ENCODE assay signal across 10 mouse cellular contexts in the genomic region with DNA sequence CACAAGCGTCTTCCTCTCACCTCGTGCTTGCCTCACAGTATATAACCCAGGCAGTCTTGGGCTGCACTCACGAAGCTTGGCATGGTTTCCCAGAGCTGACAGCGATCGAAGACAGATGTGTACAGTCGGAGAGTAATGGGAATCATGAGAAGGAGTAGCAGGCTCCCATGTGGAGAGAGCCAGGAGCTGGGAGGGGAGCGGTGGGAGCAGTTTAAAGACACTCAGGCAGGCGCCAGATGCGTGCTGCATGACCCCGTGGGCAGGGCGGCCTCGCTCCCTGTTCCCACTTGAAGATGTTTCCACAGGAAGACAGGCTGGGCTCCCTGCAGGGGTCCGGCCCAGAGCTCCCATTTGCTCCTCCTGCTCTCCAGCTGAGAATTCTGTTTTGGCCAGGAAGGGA. TPM values are rescaled to one million over a fixed set of nuclear protein-coding genes. Genes with fewer than 3 reads are reported as not detected.
A peak's percentile ranks its signal among the peaks of the same experiment; 100 is the strongest.
DNase-seq lines count a peak whose midpoint lies in the region; ATAC-seq and TF ChIP-seq lines count a peak whose summit lies in the region.
"Had no signal": no experiment of that assay in that cellular context is flagged by ENCODE, and none has a peak within 500 bp of the region (broad histone marks: within the 10 kb centered on the region; RNA-seq: fewer than 3 reads in every experiment).

No protein-coding gene starts in this region.

- no peak overlapping the region for H3K4me3 ChIP-seq in liver, postnatal 0 days (ENCODE audit: low read depth, low read length)
- no peak overlapping the region for H3K4me3 ChIP-seq in heart, adult 2 months
- H3K4me3 ChIP-seq in kidney, embryonic 16.5 days (ENCODE audit: low read length) = no peak overlapping the region
- no peak overlapping the region for H3K4me3 ChIP-seq in stomach, embryonic 14.5 days (ENCODE audit: low read depth, low read length)
- no peak overlapping the region for H3K4me3 ChIP-seq in midbrain, embryonic 10.5 days
- H3K4me3 ChIP-seq: megakaryocyte, embryonic 14.5 days had no signal

- peak; percentile 29 for DNase-seq in liver
- DNase-seq in liver, postnatal 0 days = no peak
- DNase-seq in heart, adult 2 months = peak; percentile 68
- no peak for DNase-seq in midbrain, embryonic 10.5 days (ENCODE audit: low spot score)
- DNase-seq in layer of hippocampus, postnatal 14 days (ENCODE audit: low spot score in 2 of 2) = no peak
- DNase-seq in frontal cortex, postnatal 36 days (ENCODE audit: low spot score in 2 of 2) = no peak

- no peaks in the 10 kb centered on the region for H3K9me3 ChIP-seq in liver, postnatal 0 days (ENCODE audit: low read length)
- no peaks in the 10 kb centered on the region for H3K9me3 ChIP-seq in kidney, embryonic 16.5 days (ENCODE audit: low read length)
- no peaks in the 10 kb centered on the region for H3K9me3 ChIP-seq in stomach, embryonic 14.5 days (ENCODE audit: control insufficient read depth, low read depth, low read length)
- H3K9me3 ChIP-seq in midbrain, embryonic 10.5 days (replicated peaks) = no peaks in the 10 kb centered on the region
- H3K9me3 ChIP-seq: megakaryocyte, embryonic 14.5 days had no signal

- H3K4me1 ChIP-seq in liver, postnatal 0 days (ENCODE audit: insufficient read depth) = no peaks in the 10 kb centered on the region
- peaks cover 34% of the 10 kb centered on the region for H3K4me1 ChIP-seq in heart, adult 2 months (ENCODE audit: control insufficient read depth, insufficient read depth, low read length)
- peaks cover 35% of the 10 kb centered on the region for H3K4me1 ChIP-seq in kidney, embryonic 16.5 days (ENCODE audit: insufficient read depth, low read length)
- peaks cover 40% of the 10 kb centered on the region for H3K4me1 ChIP-seq in stomach, embryonic 14.5 days (ENCODE audit: control insufficient read depth, insufficient read depth, low read length)
- 0 out of 2 replicates have a peak, but pooled peaks cover 6% of the 10 kb centered on the region for H3K4me1 ChIP-seq in midbrain, embryonic 10.5 days
- H3K4me1 ChIP-seq: megakaryocyte, embryonic 14.5 days had no signal

- TF ChIP-seq CTCF in liver, postnatal 0 days (IDR thresholded peaks at IDR 0.05; ENCODE audit: low read depth) = no peak
- TF ChIP-seq CTCF in heart, adult 2 months (IDR thresholded peaks at IDR 0.05) = no peak

- intact Hi-C loops in heart, adult 2 months (cut with DNase I) = no loop called here

- no peak overlapping the region for H3K27ac ChIP-seq in liver, postnatal 0 days (ENCODE audit: low read depth)
- peak overlapping the region; percentile 81 for H3K27ac ChIP-seq in heart, adult 2 months
- H3K27ac ChIP-seq in kidney, embryonic 16.5 days (ENCODE audit: low read length) = peak overlapping the region; percentile 57
- H3K27ac ChIP-seq in stomach, embryonic 14.5 days (ENCODE audit: low read length) = no peak overlapping the region
- H3K27ac ChIP-seq in midbrain, embryonic 10.5 days (replicated peaks) = no peak overlapping the region

- H3K79me2 ChIP-seq in heart, adult 2 months (replicated peaks; ENCODE audit: control insufficient read depth, insufficient read depth, low read length) = no peaks in the 10 kb centered on the region

- H3K27me3 ChIP-seq in liver, postnatal 0 days (ENCODE audit: insufficient read depth, low read length) = no peaks in the 10 kb centered on the region
- no peaks in the 10 kb centered on the region for H3K27me3 ChIP-seq in heart, adult 2 months (ENCODE audit: control insufficient read depth, insufficient read depth, low read length)
- no peaks in the 10 kb centered on the region for H3K27me3 ChIP-seq in kidney, embryonic 16.5 days (ENCODE audit: insufficient read depth, low read length)
- H3K27me3 ChIP-seq in stomach, embryonic 14.5 days (ENCODE audit: control insufficient read depth, insufficient read depth, low read length) = no peaks in the 10 kb centered on the region
- no peaks in the 10 kb centered on the region for H3K27me3 ChIP-seq in midbrain, embryonic 10.5 days (ENCODE audit: low read depth, poor library complexity, severe bottlenecking)

- WGBS in liver, postnatal 0 days (ENCODE audit: insufficient replicate concordance) = 54% methylated on average over 13 of the region's 13 CpGs
- 6% methylated on average over 13 of the region's 13 CpGs for WGBS in heart, adult 2 months
- WGBS in kidney, embryonic 16.5 days = 25% methylated on average over 13 of the region's 13 CpGs
- 28% methylated on average over 13 of the region's 13 CpGs for WGBS in stomach, embryonic 14.5 days
- 79% methylated on average over 13 of the region's 13 CpGs for WGBS in midbrain, embryonic 10.5 days

- TF ChIP-seq POLR2A in heart, adult 2 months (IDR thresholded peaks at IDR 0.05; ENCODE audit: insufficient read depth, low read depth, low read length) = no peak

- TF ChIP-seq EP300 in liver, postnatal 0 days (IDR thresholded peaks at IDR 0.05; ENCODE audit: low read depth) = no peak
- TF ChIP-seq EP300 in heart, adult 2 months (IDR thresholded peaks at IDR 0.05; ENCODE audit: insufficient read depth, low read depth, low read length) = 0 out of 2 replicates have a peak, but pooled peaks have one; percentile 12

- H3K4me2 ChIP-seq in liver, postnatal 0 days (ENCODE audit: low read depth, low read length) = no peak overlapping the region
- no peak overlapping the region for H3K4me2 ChIP-seq in kidney, embryonic 16.5 days (replicated peaks; ENCODE audit: low read depth, low read length)
- H3K4me2 ChIP-seq in stomach, embryonic 14.5 days (replicated peaks; ENCODE audit: low read depth, low read length) = no peak overlapping the region

- no peak for ATAC-seq in liver, postnatal 0 days
- ATAC-seq in kidney, embryonic 16.5 days (ENCODE audit: low FRiP score, low TSS enrichment) = peak; percentile 82
- peak; percentile 81; the same call in 1 of the 2 replicates for ATAC-seq in stomach, embryonic 14.5 days (ENCODE audit: insufficient number of reproducible peaks, insufficient read depth, low FRiP score, low read depth)

- no peak overlapping the region for H3K9ac ChIP-seq in liver, postnatal 0 days (replicated peaks)
- peak overlapping the region; percentile 18; the same call in 1 of the 2 replicates for H3K9ac ChIP-seq in heart, adult 2 months (ENCODE audit: low read depth, low read length)
- no peak overlapping the region for H3K9ac ChIP-seq in kidney, embryonic 16.5 days (replicated peaks; ENCODE audit: low read length)
- no peak overlapping the region for H3K9ac ChIP-seq in stomach, embryonic 14.5 days (replicated peaks; ENCODE audit: low read depth, low read length)

- no peaks in the 10 kb centered on the region for H3K36me3 ChIP-seq in liver, postnatal 0 days (replicated peaks; ENCODE audit: insufficient read depth, low read length)
- peaks cover 19% of the 10 kb centered on the region for H3K36me3 ChIP-seq in heart, adult 2 months (ENCODE audit: control insufficient read depth, insufficient read depth, low read length)
- 0 out of 2 replicates have a peak, but pooled peaks cover 2% of the 10 kb centered on the region for H3K36me3 ChIP-seq in kidney, embryonic 16.5 days (ENCODE audit: insufficient read depth, low read length)
- H3K36me3 ChIP-seq in stomach, embryonic 14.5 days (ENCODE audit: control insufficient read depth, insufficient read depth, low read length) = no peaks in the 10 kb centered on the region
- no peaks in the 10 kb centered on the region for H3K36me3 ChIP-seq in midbrain, embryonic 10.5 days
- H3K36me3 ChIP-seq: G1E had no signal

RNA-seq across cellular contexts. Expression of a gene that starts 25.2 kb away (rescaled TPM):
- 0.33 and 0.49 TPM in 2 replicates for polyA plus RNA-seq in liver, postnatal 0 days (2015; fragmentation: Nextera tagmentation; extraction: Ambion mirVana)
- total RNA-seq in heart, adult 2 months (2021) = 1 to 10 TPM; 3.9 to 4.1 TPM
- 4.0 and 4.2 TPM in 2 replicates for polyA plus RNA-seq in heart, adult 2 months (2012; rRNA removed)
- 15.2 and 15.8 TPM in 2 replicates for polyA plus RNA-seq in kidney, embryonic 16.5 days (2015; fragmentation: Nextera tagmentation; extraction: Ambion mirVana)
- polyA plus RNA-seq in stomach, embryonic 14.5 days (2014; fragmentation: Nextera tagmentation; extraction: Ambion mirVana) = 13.8 and 15.8 TPM in 2 replicates
- polyA plus RNA-seq in midbrain, embryonic 10.5 days (2016; fragmentation: Nextera tagmentation; extraction: Ambion mirVana) = 4.6 and 5.3 TPM in 2 replicates
- 10 to 100 TPM in 1 of 2 experiments, 1 to 10 TPM in 1; 8.7 to 11.3 TPM for total RNA-seq in layer of hippocampus, postnatal 14 days (2021)
- total RNA-seq: G1E had no signal
- polyA plus RNA-seq: G1E had no signal

Comparison
In these comparisons a context has a peak if more than half of its experiments do, and no peak if none do; other contexts are left out.
1. DNase-seq: peak in liver (single experiment) and heart, adult 2 months (2 of 2); none in liver, postnatal 0 days (single experiment), midbrain, embryonic 10.5 days (single experiment), layer of hippocampus, postnatal 14 days (0 of 2) and frontal cortex, postnatal 36 days (0 of 2).
2. H3K27ac ChIP-seq: peak in heart, adult 2 months (single experiment) and kidney, embryonic 16.5 days (single experiment); none in liver, postnatal 0 days (single experiment), stomach, embryonic 14.5 days (single experiment) and midbrain, embryonic 10.5 days (single experiment).